Mouse (Mus musculus): ENCODE measurements around the gene Clcn6. TPM values are rescaled to one million over a fixed set of nuclear protein-coding genes. Genes with fewer than 3 reads are reported as not detected.
"Not testable (repeated sequence)": the region's sequence is repeated elsewhere in the genome, so short reads cannot be mapped to it uniquely, and the experiment has no call there.

Clcn6 gene
- polyA plus RNA-seq, 1 experiment from 2014 or later, result 29.9 TPM

DNA sequence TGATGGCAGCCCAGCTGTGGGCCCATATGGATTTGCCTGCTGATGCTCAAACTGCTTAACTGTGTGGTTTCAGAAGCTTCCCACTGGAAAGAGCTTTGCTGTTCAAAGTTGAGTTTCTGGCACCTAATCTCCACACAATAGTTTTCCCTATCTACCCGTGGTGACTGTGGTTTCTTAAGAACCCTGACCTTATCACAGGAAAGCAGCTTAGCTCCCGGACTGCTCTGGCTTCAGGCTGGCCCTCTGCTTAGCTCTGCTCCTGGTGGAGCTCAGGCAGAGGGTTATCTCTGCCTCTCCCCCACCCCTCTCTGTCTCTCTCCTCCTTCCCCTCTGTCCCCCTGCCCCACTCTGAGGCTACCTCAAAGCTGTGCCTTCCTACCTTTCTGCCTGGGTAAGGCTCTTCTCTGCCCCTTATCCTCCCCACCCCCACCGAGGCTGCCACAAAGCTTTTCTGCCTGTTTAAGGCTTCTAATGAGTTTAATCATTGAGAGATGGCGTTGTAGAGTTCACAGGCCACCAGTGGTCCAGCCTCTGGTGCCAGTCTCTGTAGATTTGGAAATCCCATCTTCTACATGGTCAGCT is 7.9 kb upstream of the Clcn6 start:
- H3K27me3 ChIP-seq (replicated peaks; ENCODE audit: control insufficient read depth, insufficient read depth, low read length), result no peaks in the 10 kb centered on the region
- no peak overlapping the region for H3K9ac ChIP-seq (ENCODE audit: low read depth, low read length)
- ATAC-seq, result no peak
- no peaks in the 10 kb centered on the region for H3K9me3 ChIP-seq (ENCODE audit: control insufficient read depth, low read length)
- no peak overlapping the region for H3K27ac ChIP-seq (ENCODE audit: low read depth, low read length)
- no peak overlapping the region for H3K4me3 ChIP-seq (ENCODE audit: low read length)
- peaks cover 9% of the 10 kb centered on the region for H3K36me3 ChIP-seq (ENCODE audit: control insufficient read depth, insufficient read depth, low read length)
- no peak overlapping the region for H3K4me2 ChIP-seq (ENCODE audit: low read length)
- H3K4me1 ChIP-seq (ENCODE audit: control insufficient read depth, insufficient read depth, low read depth, low read length), result peaks cover 12% of the 10 kb centered on the region
- WGBS, result 71% methylated on average over 4 of the region's 4 CpGs

- WGBS, result 93% methylated on average over 2 of the region's 2 CpGs
- Histone ChIP-seq H3K9me3 (ENCODE audit: control insufficient read depth, low read length) (no peaks in the 10 kb centered on the region), H3K9ac (ENCODE audit: low read depth, low read length) (no peak overlapping the region), H3K27me3 (replicated peaks; ENCODE audit: control insufficient read depth, insufficient read depth, low read length) (no peaks in the 10 kb centered on the region), H3K4me1 (ENCODE audit: control insufficient read depth, insufficient read depth, low read depth, low read length) (peaks cover 34% of the 10 kb centered on the region), H3K36me3 (ENCODE audit: control insufficient read depth, insufficient read depth, low read length) (peaks cover 7% of the 10 kb centered on the region; the same call in 1 of the 2 replicates), H3K4me2 (ENCODE audit: low read length) (no peak overlapping the region), H3K27ac (ENCODE audit: low read depth, low read length) (no peak overlapping the region), H3K4me3 (ENCODE audit: low read length) (no peak overlapping the region)
- ATAC-seq, result no peak
Measured at GRCm38 (mm10) chr4:148044113-148044512, 5.5 kb upstream of the Clcn6 start.

GRCm38 (mm10) chr4:148043327-148043726 is 4.7 kb upstream of the Clcn6 start:
- not testable (repeated sequence) for H3K9ac ChIP-seq (ENCODE audit: low read depth, low read length); H3K9me3 ChIP-seq (ENCODE audit: control insufficient read depth, low read length); H3K4me2 ChIP-seq (ENCODE audit: low read length); H3K27ac ChIP-seq (ENCODE audit: low read depth, low read length); H3K4me3 ChIP-seq (ENCODE audit: low read length); H3K27me3 ChIP-seq (replicated peaks; ENCODE audit: control insufficient read depth, insufficient read depth, low read length); H3K36me3 ChIP-seq (ENCODE audit: control insufficient read depth, insufficient read depth, low read length); ATAC-seq
- peaks cover 34% of the 10 kb centered on the region for H3K4me1 ChIP-seq (ENCODE audit: control insufficient read depth, insufficient read depth, low read depth, low read length)
- 62% methylated on average over 6 of the region's 8 CpGs for WGBS

GRCm38 (mm10) chr4:148041611-148042191 is 3.1 kb upstream of the Clcn6 start:
- 4% methylated on average over 16 of the region's 16 CpGs for WGBS
- no peaks in the 10 kb centered on the region for H3K9me3 ChIP-seq (ENCODE audit: control insufficient read depth, low read length)
- ATAC-seq, result no peak
- H3K27me3 ChIP-seq (replicated peaks; ENCODE audit: control insufficient read depth, insufficient read depth, low read length), result no peaks in the 10 kb centered on the region
- H3K9ac ChIP-seq (ENCODE audit: low read depth, low read length), result peak overlapping the region; percentile 68
- peaks cover 42% of the 10 kb centered on the region for H3K4me1 ChIP-seq (ENCODE audit: control insufficient read depth, insufficient read depth, low read depth, low read length)
- peak overlapping the region; percentile 74 for H3K27ac ChIP-seq (ENCODE audit: low read depth, low read length)
- peak overlapping the region; percentile 94 for H3K4me2 ChIP-seq (ENCODE audit: low read length)
- H3K4me3 ChIP-seq (ENCODE audit: low read length), result peak overlapping the region; percentile 44
- H3K36me3 ChIP-seq (ENCODE audit: control insufficient read depth, insufficient read depth, low read length), result no peaks in the 10 kb centered on the region

- peak; percentile 9; the same call in 1 of the 2 replicates for ATAC-seq
- Histone ChIP-seq H3K27ac (ENCODE audit: low read depth, low read length) (peak overlapping the region; percentile 74), H3K4me1 (ENCODE audit: control insufficient read depth, insufficient read depth, low read depth, low read length) (peaks cover 42% of the 10 kb centered on the region), H3K9me3 (ENCODE audit: control insufficient read depth, low read length) (no peaks in the 10 kb centered on the region), H3K4me2 (ENCODE audit: low read length) (peak overlapping the region; percentile 94), H3K9ac (ENCODE audit: low read depth, low read length) (peak overlapping the region; percentile 68), H3K36me3 (ENCODE audit: control insufficient read depth, insufficient read depth, low read length) (no peaks in the 10 kb centered on the region), H3K27me3 (replicated peaks; ENCODE audit: control insufficient read depth, insufficient read depth, low read length) (no peaks in the 10 kb centered on the region), H3K4me3 (ENCODE audit: low read length) (peak overlapping the region; percentile 44)
- 2% methylated on average over 19 of the region's 19 CpGs for WGBS
Measured at GRCm38 (mm10) chr4:148040933-148041610, 2.5 kb upstream of the Clcn6 start.

GRCm38 (mm10) chr4:148040029-148040830 is 1.6 kb upstream of the Clcn6 start:
- no peak for ATAC-seq
- Histone ChIP-seq H3K27ac (ENCODE audit: low read depth, low read length) (peak overlapping the region; percentile 74; the same call in 1 of the 2 replicates), H3K9ac (ENCODE audit: low read depth, low read length) (peak overlapping the region; percentile 68; the same call in 1 of the 2 replicates), H3K4me3 (ENCODE audit: low read length) (peak overlapping the region; percentile 66), H3K4me2 (ENCODE audit: low read length) (peak overlapping the region; percentile 94), H3K36me3 (ENCODE audit: control insufficient read depth, insufficient read depth, low read length) (no peaks in the 10 kb centered on the region), H3K9me3 (ENCODE audit: control insufficient read depth, low read length) (no peaks in the 10 kb centered on the region), H3K27me3 (replicated peaks; ENCODE audit: control insufficient read depth, insufficient read depth, low read length) (no peaks in the 10 kb centered on the region), H3K4me1 (ENCODE audit: control insufficient read depth, insufficient read depth, low read depth, low read length) (peaks cover 42% of the 10 kb centered on the region)
- 64% methylated on average over 15 of the region's 15 CpGs for WGBS

DNA sequence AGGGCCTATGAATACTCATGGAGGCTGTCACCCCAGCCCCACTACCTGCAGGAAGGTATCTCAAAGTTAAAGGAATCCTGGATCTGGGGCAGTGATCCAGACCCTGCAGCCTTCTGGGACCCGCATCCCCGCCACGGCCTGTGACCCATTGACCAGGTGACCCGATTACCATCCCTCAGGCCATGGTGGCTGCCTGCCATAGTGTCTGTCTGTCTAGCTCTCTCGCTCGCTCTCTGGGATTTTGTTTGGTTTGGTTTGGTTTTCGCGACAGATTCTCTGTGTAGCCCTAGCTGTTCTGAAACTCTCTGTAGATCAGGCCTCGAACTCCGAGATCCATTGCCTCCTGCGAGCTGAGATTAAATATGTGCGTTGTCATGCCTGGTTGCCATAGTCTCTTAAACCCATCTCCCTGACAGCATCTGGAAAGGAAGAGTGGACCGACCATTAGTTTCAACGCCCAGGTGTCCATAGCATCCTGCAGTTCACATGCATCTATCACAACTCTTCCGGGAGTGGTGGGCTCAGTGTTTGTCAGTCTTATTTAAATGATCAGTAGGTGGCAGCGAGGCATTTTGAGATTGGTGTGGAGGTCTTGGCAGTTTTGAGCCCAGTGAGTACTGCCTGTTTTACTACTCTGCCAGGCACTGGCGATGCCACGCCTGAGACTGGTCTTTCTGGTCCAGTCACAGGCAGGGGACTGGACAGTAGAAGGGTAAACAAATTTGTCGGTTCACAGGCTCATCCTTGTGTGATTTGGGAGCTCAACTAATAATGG is 820 bp upstream of the Clcn6 start:
- Histone ChIP-seq H3K4me1 (ENCODE audit: control insufficient read depth, insufficient read depth, low read depth, low read length) (peaks cover 42% of the 10 kb centered on the region), H3K27me3 (replicated peaks; ENCODE audit: control insufficient read depth, insufficient read depth, low read length) (no peaks in the 10 kb centered on the region), H3K4me2 (ENCODE audit: low read length) (peak overlapping the region; percentile 94), H3K27ac (ENCODE audit: low read depth, low read length) (peak overlapping the region; percentile 79), H3K36me3 (ENCODE audit: control insufficient read depth, insufficient read depth, low read length) (peaks cover 4% of the 10 kb centered on the region), H3K9ac (ENCODE audit: low read depth, low read length) (peak overlapping the region; percentile 79), H3K9me3 (ENCODE audit: control insufficient read depth, low read length) (no peaks in the 10 kb centered on the region), H3K4me3 (ENCODE audit: low read length) (peak overlapping the region; percentile 66)
- WGBS, result 18% methylated on average over 19 of the region's 19 CpGs
- no peak for ATAC-seq

GRCm38 (mm10) chr4:148038079-148038599 is 482 bp downstream of the Clcn6 start:
- no peaks in the 10 kb centered on the region for H3K9me3 ChIP-seq (ENCODE audit: control insufficient read depth, low read length)
- no peak for ATAC-seq
- H3K27me3 ChIP-seq (replicated peaks; ENCODE audit: control insufficient read depth, insufficient read depth, low read length), result no peaks in the 10 kb centered on the region
- H3K4me1 ChIP-seq (ENCODE audit: control insufficient read depth, insufficient read depth, low read depth, low read length), result peaks cover 41% of the 10 kb centered on the region
- peak overlapping the region; percentile 62 for H3K4me2 ChIP-seq (ENCODE audit: low read length)
- peak overlapping the region; percentile 89 for H3K27ac ChIP-seq (ENCODE audit: low read depth, low read length)
- H3K9ac ChIP-seq (ENCODE audit: low read depth, low read length), result peak overlapping the region; percentile 75
- peaks cover 4% of the 10 kb centered on the region for H3K36me3 ChIP-seq (ENCODE audit: control insufficient read depth, insufficient read depth, low read length)
- 5% methylated on average over 26 of the region's 26 CpGs for WGBS
- H3K4me3 ChIP-seq (ENCODE audit: low read length), result peak overlapping the region; percentile 66

Data from hindbrain, embryonic 16.5 days (tissue).